Mouse (Mus musculus) liver, embryonic 14.5 days (tissue): Measurements from ENCODE around the gene Trim50.

Experiments
- CTCF ChIP-seq: IDR thresholded peaks from 2 replicates; pipeline ENCODE4 v1.5.1; 2016; ENCODE audit warnings: antibody characterized with exemption, low read depth, control low read depth
- EP300 ChIP-seq: IDR thresholded peaks from 2 replicates; pipeline ENCODE4 v1.6.1; 2016; ENCODE audit warnings: antibody characterized with exemption, low read depth

DNA sequence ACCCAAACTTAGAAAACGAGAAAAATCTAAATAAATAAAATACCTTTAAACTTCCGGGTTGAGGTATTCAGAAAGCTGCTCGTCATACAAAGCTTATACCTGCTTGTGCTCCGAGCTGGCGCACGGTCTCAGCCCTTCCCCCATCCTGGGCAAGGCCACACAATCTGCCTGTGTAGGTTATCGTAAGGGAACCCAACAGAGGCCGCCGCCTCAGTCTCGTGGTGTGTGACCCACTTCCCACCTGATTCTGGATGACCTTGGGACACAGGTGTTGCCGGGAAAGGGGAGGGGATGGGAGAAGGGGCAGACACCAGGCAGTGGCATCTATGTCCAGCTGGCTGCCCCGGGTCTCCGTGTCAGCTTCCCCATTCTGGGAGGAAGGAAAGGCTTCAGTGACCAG lies 1.5 kb upstream of the Trim50 start:
- TF ChIP-seq CTCF: no peak
- TF ChIP-seq EP300: no peak
